Mouse (Mus musculus): ENCODE measurements around the gene Gm13289.
"Not testable (repeated sequence)": the region's sequence is repeated elsewhere in the genome, so short reads cannot be mapped to it uniquely, and the experiment has no call there.

- not testable (repeated sequence) for TF ChIP-seq CTCF (IDR thresholded peaks at IDR 0.05; ENCODE audit: insufficient read depth, low read length); POLR2A (IDR thresholded peaks at IDR 0.05; ENCODE audit: borderline replicate concordance, extremely low read depth, low read depth, low read length)
These were observed 18.0 kb upstream of the Gm13289 start for GRCm38 (mm10) chr4:88758751-88759150.
